Mouse (Mus musculus): Measurements from ENCODE around the gene Ttc29. TPM values are rescaled to one million over a fixed set of nuclear protein-coding genes. Genes with fewer than 3 reads are reported as not detected.

Ttc29 gene
- polyA plus RNA-seq, 1 experiment from 2014 or later = 0.68 TPM

DNA sequence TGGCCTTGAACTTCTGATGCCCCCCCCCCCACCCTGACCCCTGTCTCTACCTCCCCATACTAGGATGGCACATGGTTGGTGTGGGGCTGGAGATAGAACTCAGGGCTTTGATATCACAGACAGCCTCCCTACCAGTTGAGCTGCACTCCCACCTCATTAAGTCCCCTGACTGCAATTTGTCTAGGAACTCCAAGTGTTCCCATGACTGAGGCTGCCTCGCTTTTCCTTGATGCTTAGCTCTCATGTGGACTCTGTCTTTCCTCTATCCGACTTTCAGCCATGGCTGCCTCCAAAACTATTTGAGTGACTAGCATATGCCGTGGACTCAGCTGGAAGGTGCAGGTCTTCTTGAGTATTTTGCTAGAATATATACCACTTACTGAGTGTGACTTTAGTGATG lies 110.3 kb downstream of the Ttc29 start:
- H3K27me3 ChIP-seq (ENCODE audit: control insufficient read depth, insufficient read depth, low read length) = no peaks in the 10 kb centered on the region
- H3K4me3 ChIP-seq (ENCODE audit: low read depth, low read length) = no peak overlapping the region
- H3K27ac ChIP-seq (ENCODE audit: low read depth, low read length) = no peak overlapping the region
- H3K36me3 ChIP-seq (ENCODE audit: control insufficient read depth, insufficient read depth, low read length) = no peaks in the 10 kb centered on the region
- ATAC-seq (ENCODE audit: low FRiP score) = no peak
- H3K9ac ChIP-seq (ENCODE audit: low read depth, low read length) = no peak overlapping the region
- WGBS = 82% methylated on average over 3 of the region's 3 CpGs
- no peaks in the 10 kb centered on the region for H3K9me3 ChIP-seq (ENCODE audit: control insufficient read depth, low read length)
- no peaks in the 10 kb centered on the region for H3K4me1 ChIP-seq (replicated peaks; ENCODE audit: control insufficient read depth, insufficient read depth, low read length)
- DNase-seq (ENCODE audit: low spot score) = no peak
- no peak overlapping the region for H3K4me2 ChIP-seq (replicated peaks; ENCODE audit: low read depth, low read length)

DNA sequence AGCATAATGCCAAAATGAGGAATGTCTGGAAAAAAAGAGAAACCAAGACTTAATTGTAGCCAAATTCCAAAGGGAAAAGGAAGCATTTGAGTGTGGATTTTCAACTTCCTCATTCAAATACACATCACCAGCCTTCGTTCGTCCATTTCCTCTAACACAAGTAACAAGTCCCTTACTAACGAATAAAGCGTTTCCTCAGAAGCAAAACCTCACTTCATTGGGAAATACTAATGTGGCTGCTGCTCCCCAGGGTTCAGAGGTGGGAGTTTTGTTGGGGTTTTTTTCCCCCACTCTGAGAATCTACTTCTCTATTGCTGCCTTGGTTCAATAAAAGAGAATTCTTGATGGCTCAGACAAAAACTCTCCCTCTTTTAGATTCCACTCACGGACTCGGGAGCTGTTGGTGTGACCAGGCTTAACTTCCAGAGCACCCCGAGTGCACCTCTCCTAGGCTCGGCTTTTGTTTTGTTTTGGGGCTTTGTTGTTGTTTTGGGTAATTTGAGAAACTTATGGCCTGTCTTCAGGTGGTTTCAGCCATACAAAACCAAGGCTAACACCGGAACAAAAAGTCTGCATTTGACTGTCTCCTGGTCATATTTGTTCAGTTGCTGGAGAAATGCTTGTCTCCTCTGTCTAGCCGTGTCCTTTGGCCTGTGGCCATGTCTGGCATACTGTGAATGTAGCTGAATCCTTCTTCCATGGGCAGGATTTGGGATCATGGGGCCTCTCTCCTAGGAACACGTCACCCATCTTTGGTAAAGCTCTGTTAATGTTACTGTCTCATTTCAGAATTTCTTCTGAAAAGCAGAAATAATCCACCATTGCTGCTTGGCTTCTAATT lies 127.8 kb downstream of the Ttc29 start:
- Histone ChIP-seq H3K9ac (ENCODE audit: low read depth, low read length) (no peak overlapping the region), H3K4me3 (ENCODE audit: low read depth, low read length) (no peak overlapping the region), H3K4me1 (replicated peaks; ENCODE audit: control insufficient read depth, insufficient read depth, low read length) (no peaks in the 10 kb centered on the region), H3K27ac (ENCODE audit: low read depth, low read length) (no peak overlapping the region), H3K4me2 (replicated peaks; ENCODE audit: low read depth, low read length) (no peak overlapping the region), H3K36me3 (ENCODE audit: control insufficient read depth, insufficient read depth, low read length) (no peaks in the 10 kb centered on the region), H3K27me3 (ENCODE audit: control insufficient read depth, insufficient read depth, low read length) (no peaks in the 10 kb centered on the region), H3K9me3 (ENCODE audit: control insufficient read depth, low read length) (no peaks in the 10 kb centered on the region)
- no peak for ATAC-seq (ENCODE audit: low FRiP score)
- 60% methylated on average over 11 of the region's 11 CpGs for WGBS
- peak; percentile 25 for DNase-seq (ENCODE audit: low spot score)

DNA sequence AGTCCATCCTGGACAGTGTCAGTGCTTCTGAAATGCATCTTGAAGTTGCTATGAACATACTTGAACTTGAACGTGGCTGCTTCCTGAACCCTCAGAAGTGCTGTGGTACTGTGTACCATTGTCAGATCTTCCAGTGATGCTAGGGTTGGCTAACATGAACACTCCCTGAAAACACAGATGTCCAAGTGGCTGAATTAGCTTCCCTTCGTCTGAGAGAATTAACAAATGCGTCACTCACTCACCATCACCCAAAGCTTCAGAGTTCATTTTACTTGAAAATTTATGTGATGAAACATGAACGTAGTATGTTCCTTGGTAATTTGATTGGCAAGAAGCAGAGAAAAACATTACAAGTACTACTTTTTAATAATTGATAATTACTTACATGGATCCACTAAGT lies 129.1 kb downstream of the Ttc29 start:
- WGBS = 83% methylated on average over 4 of the region's 4 CpGs
- no peak for ATAC-seq (ENCODE audit: low FRiP score)

GRCm38 (mm10) chr8:78344006-78344405 lies 130.9 kb downstream of the Ttc29 start:
- Histone ChIP-seq H3K27me3 (ENCODE audit: control insufficient read depth, insufficient read depth, low read length) (no peaks in the 10 kb centered on the region), H3K4me1 (replicated peaks; ENCODE audit: control insufficient read depth, insufficient read depth, low read length) (no peaks in the 10 kb centered on the region), H3K36me3 (ENCODE audit: control insufficient read depth, insufficient read depth, low read length) (no peaks in the 10 kb centered on the region), H3K4me2 (replicated peaks; ENCODE audit: low read depth, low read length) (no peak overlapping the region), H3K9ac (ENCODE audit: low read depth, low read length) (no peak overlapping the region), H3K9me3 (ENCODE audit: control insufficient read depth, low read length) (no peaks in the 10 kb centered on the region), H3K27ac (ENCODE audit: low read depth, low read length) (no peak overlapping the region), H3K4me3 (ENCODE audit: low read depth, low read length) (no peak overlapping the region)
- 43% methylated on average over 2 of the region's 2 CpGs for WGBS
- ATAC-seq (ENCODE audit: low FRiP score) (no peak), DNase-seq (ENCODE audit: low spot score) (no peak)

More for the DNA sequence above, 129.1 kb downstream of the Ttc29 start:
- Histone ChIP-seq H3K36me3 (ENCODE audit: control insufficient read depth, insufficient read depth, low read length) (no peaks in the 10 kb centered on the region), H3K9ac (ENCODE audit: low read depth, low read length) (no peak overlapping the region), H3K4me1 (replicated peaks; ENCODE audit: control insufficient read depth, insufficient read depth, low read length) (no peaks in the 10 kb centered on the region), H3K4me2 (replicated peaks; ENCODE audit: low read depth, low read length) (no peak overlapping the region), H3K27ac (ENCODE audit: low read depth, low read length) (no peak overlapping the region), H3K27me3 (ENCODE audit: control insufficient read depth, insufficient read depth, low read length) (no peaks in the 10 kb centered on the region), H3K9me3 (ENCODE audit: control insufficient read depth, low read length) (no peaks in the 10 kb centered on the region), H3K4me3 (ENCODE audit: low read depth, low read length) (no peak overlapping the region)
- DNase-seq (ENCODE audit: low spot score) = no peak

DNA sequence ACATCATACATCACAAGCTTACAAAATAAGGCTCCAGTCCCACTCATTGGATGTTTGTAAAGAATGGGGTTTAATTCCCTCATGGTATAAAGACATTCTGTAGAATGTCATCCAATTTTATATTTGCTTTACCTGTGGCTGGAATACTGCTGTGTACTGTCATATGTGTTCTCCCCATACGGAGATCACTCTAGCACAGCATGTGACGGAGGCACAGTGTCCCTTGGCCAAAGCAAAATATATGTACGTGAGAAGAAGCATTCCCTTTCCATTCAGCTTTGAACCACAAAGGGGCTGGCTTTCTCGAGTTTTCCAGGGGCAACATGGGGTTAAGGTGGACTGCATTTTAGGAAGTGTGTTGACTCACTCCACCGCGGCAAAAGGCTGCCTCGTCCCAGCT lies 132.6 kb downstream of the Ttc29 start:
- H3K9me3 ChIP-seq (ENCODE audit: control insufficient read depth, low read length) = no peaks in the 10 kb centered on the region
- H3K4me1 ChIP-seq (replicated peaks; ENCODE audit: control insufficient read depth, insufficient read depth, low read length) = no peaks in the 10 kb centered on the region
- no peak overlapping the region for H3K27ac ChIP-seq (ENCODE audit: low read depth, low read length)
- no peak overlapping the region for H3K9ac ChIP-seq (ENCODE audit: low read depth, low read length)
- H3K4me3 ChIP-seq (ENCODE audit: low read depth, low read length) = no peak overlapping the region
- H3K36me3 ChIP-seq (ENCODE audit: control insufficient read depth, insufficient read depth, low read length) = no peaks in the 10 kb centered on the region
- 46% methylated on average over 7 of the region's 7 CpGs for WGBS
- no peak for ATAC-seq (ENCODE audit: low FRiP score)
- no peak overlapping the region for H3K4me2 ChIP-seq (replicated peaks; ENCODE audit: low read depth, low read length)
- H3K27me3 ChIP-seq (ENCODE audit: control insufficient read depth, insufficient read depth, low read length) = no peaks in the 10 kb centered on the region
- no peak for DNase-seq (ENCODE audit: low spot score)

- 24% methylated on average over 11 of the region's 11 CpGs for WGBS
- Histone ChIP-seq H3K27ac (ENCODE audit: low read depth, low read length) (no peak overlapping the region), H3K9ac (ENCODE audit: low read depth, low read length) (no peak overlapping the region), H3K9me3 (ENCODE audit: control insufficient read depth, low read length) (no peaks in the 10 kb centered on the region), H3K4me3 (ENCODE audit: low read depth, low read length) (no peak overlapping the region), H3K4me2 (replicated peaks; ENCODE audit: low read depth, low read length) (no peak overlapping the region), H3K4me1 (replicated peaks; ENCODE audit: control insufficient read depth, insufficient read depth, low read length) (no peaks in the 10 kb centered on the region), H3K27me3 (ENCODE audit: control insufficient read depth, insufficient read depth, low read length) (no peaks in the 10 kb centered on the region), H3K36me3 (ENCODE audit: control insufficient read depth, insufficient read depth, low read length) (no peaks in the 10 kb centered on the region)
- DNase-seq (ENCODE audit: low spot score) (peak; percentile 27), ATAC-seq (ENCODE audit: low FRiP score) (peak; percentile 65; the same call in 1 of the 2 replicates)
Measured at GRCm38 (mm10) chr8:78346131-78346621, 133.1 kb downstream of the Ttc29 start.

DNA sequence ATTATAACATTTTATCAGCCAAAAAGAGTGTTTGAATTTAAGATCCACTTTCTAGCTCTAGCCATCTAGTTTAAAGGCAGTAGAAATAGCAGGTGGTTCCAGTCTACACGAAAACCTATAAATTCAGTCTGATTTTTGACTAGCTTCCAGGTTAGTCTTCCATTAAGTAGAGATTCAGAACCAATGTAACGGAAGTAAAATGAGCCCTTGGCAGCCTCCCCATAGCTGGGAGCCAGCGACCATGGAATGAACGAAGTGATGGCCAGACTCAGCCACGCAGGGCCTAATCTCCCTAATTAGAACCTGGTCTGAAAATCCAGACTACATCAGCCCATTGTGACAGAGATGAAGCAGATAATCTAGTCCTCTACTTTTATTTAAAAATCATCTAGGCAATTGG lies 140.8 kb downstream of the Ttc29 start:
- 84% methylated on average over 5 of the region's 5 CpGs for WGBS
- Histone ChIP-seq H3K27me3 (ENCODE audit: control insufficient read depth, insufficient read depth, low read length) (no peaks in the 10 kb centered on the region), H3K4me3 (ENCODE audit: low read depth, low read length) (no peak overlapping the region), H3K4me2 (replicated peaks; ENCODE audit: low read depth, low read length) (no peak overlapping the region), H3K9me3 (ENCODE audit: control insufficient read depth, low read length) (no peaks in the 10 kb centered on the region), H3K27ac (ENCODE audit: low read depth, low read length) (no peak overlapping the region), H3K9ac (ENCODE audit: low read depth, low read length) (no peak overlapping the region), H3K4me1 (replicated peaks; ENCODE audit: control insufficient read depth, insufficient read depth, low read length) (no peaks in the 10 kb centered on the region), H3K36me3 (ENCODE audit: control insufficient read depth, insufficient read depth, low read length) (no peaks in the 10 kb centered on the region)
- ATAC-seq (ENCODE audit: low FRiP score) = no peak
- DNase-seq (ENCODE audit: low spot score) = no peak

- Histone ChIP-seq H3K27me3 (ENCODE audit: control insufficient read depth, insufficient read depth, low read length) (no peaks in the 10 kb centered on the region), H3K27ac (ENCODE audit: low read depth, low read length) (no peak overlapping the region), H3K9ac (ENCODE audit: low read depth, low read length) (no peak overlapping the region), H3K9me3 (ENCODE audit: control insufficient read depth, low read length) (no peaks in the 10 kb centered on the region), H3K36me3 (ENCODE audit: control insufficient read depth, insufficient read depth, low read length) (no peaks in the 10 kb centered on the region), H3K4me2 (replicated peaks; ENCODE audit: low read depth, low read length) (no peak overlapping the region), H3K4me1 (replicated peaks; ENCODE audit: control insufficient read depth, insufficient read depth, low read length) (no peaks in the 10 kb centered on the region), H3K4me3 (ENCODE audit: low read depth, low read length) (no peak overlapping the region)
- DNase-seq (ENCODE audit: low spot score) = no peak
- 92% methylated on average over 5 of the region's 5 CpGs for whole genome bisulfite sequencing
- ATAC-seq (ENCODE audit: low FRiP score) = no peak
Measured at GRCm38 (mm10) chr8:78354801-78355200, 141.7 kb downstream of the Ttc29 start.

- Histone ChIP-seq H3K9ac (ENCODE audit: low read depth, low read length) (no peak overlapping the region), H3K27me3 (ENCODE audit: control insufficient read depth, insufficient read depth, low read length) (no peaks in the 10 kb centered on the region), H3K4me1 (replicated peaks; ENCODE audit: control insufficient read depth, insufficient read depth, low read length) (no peaks in the 10 kb centered on the region), H3K9me3 (ENCODE audit: control insufficient read depth, low read length) (no peaks in the 10 kb centered on the region), H3K36me3 (ENCODE audit: control insufficient read depth, insufficient read depth, low read length) (no peaks in the 10 kb centered on the region), H3K4me2 (replicated peaks; ENCODE audit: low read depth, low read length) (no peak overlapping the region), H3K27ac (ENCODE audit: low read depth, low read length) (no peak overlapping the region), H3K4me3 (ENCODE audit: low read depth, low read length) (no peak overlapping the region)
- 93% methylated on average over 7 of the region's 7 CpGs for WGBS
- DNase-seq (ENCODE audit: low spot score) (no peak), ATAC-seq (ENCODE audit: low FRiP score) (no peak)
Measured at GRCm38 (mm10) chr8:78390756-78391155, 177.7 kb downstream of the Ttc29 start.

Measured in hindbrain, embryonic 11.5 days (tissue).